Mouse (Mus musculus) thymus, postnatal 14 days (tissue): ENCODE measurements around the gene Kif1a.

ENCODE experiments used
- DNase-seq: peaks from one replicate; pipeline ENCODE4 v3.0.0; 2021

Gene Kif1a

GRCm38 (mm10) chr1:93092582-93092981 is 9.2 kb downstream of the Kif1a start:
- no peak for DNase-seq

GRCm38 (mm10) chr1:93085136-93085535 is 16.6 kb downstream of the Kif1a start:
- DNase-seq, result no peak

GRCm38 (mm10) chr1:93083420-93084285 is 18.1 kb downstream of the Kif1a start:
- no peak for DNase-seq

- no peak for DNase-seq
These were observed 19.6 kb downstream of the Kif1a start for GRCm38 (mm10) chr1:93082121-93082520.

GRCm38 (mm10) chr1:93080930-93081589 is 20.7 kb downstream of the Kif1a start:
- peak; percentile 13 for DNase-seq

GRCm38 (mm10) chr1:93079602-93080001 is 22.1 kb downstream of the Kif1a start:
- DNase-seq, result no peak

GRCm38 (mm10) chr1:93072279-93072865 is 29.4 kb downstream of the Kif1a start:
- no peak for DNase-seq

GRCm38 (mm10) chr1:93071487-93071971 is 30.2 kb downstream of the Kif1a start:
- no peak for DNase-seq

GRCm38 (mm10) chr1:93070881-93071280 is 30.9 kb downstream of the Kif1a start:
- no peak for DNase-seq

GRCm38 (mm10) chr1:93068553-93068952 is 33.2 kb downstream of the Kif1a start:
- no peak for DNase-seq

GRCm38 (mm10) chr1:93065654-93066053 is 36.1 kb downstream of the Kif1a start:
- DNase-seq, result no peak

- DNase-seq, result no peak
These were observed 38.1 kb downstream of the Kif1a start for GRCm38 (mm10) chr1:93063694-93064093.

- no peak for DNase-seq
These were observed 50.5 kb downstream of the Kif1a start for GRCm38 (mm10) chr1:93051124-93051833.

- no peak for DNase-seq
These were observed 51.7 kb downstream of the Kif1a start for GRCm38 (mm10) chr1:93050071-93050470.

GRCm38 (mm10) chr1:93046153-93046789 is 55.5 kb downstream of the Kif1a start:
- DNase-seq, result no peak

- DNase-seq, result no peak
These were observed 65.8 kb downstream of the Kif1a start for GRCm38 (mm10) chr1:93035981-93036380.

GRCm38 (mm10) chr1:93033989-93034388 is 67.8 kb downstream of the Kif1a start:
- no peak for DNase-seq

- DNase-seq, result no peak
These were observed 70.6 kb downstream of the Kif1a start for GRCm38 (mm10) chr1:93031199-93031598.

- no peak for DNase-seq
These were observed 71.7 kb downstream of the Kif1a start for GRCm38 (mm10) chr1:93030060-93030459.

GRCm38 (mm10) chr1:93029387-93029786 is 72.4 kb downstream of the Kif1a start:
- no peak for DNase-seq

GRCm38 (mm10) chr1:93026600-93026999 is 75.2 kb downstream of the Kif1a start:
- DNase-seq, result no peak

- DNase-seq, result no peak
These were observed 81.1 kb downstream of the Kif1a start for GRCm38 (mm10) chr1:93020602-93021001.

- DNase-seq, result no peak
These were observed 83.0 kb downstream of the Kif1a start for GRCm38 (mm10) chr1:93018716-93019115.
